ENCODE assay signal across 26 mouse cellular contexts in the genomic region with DNA sequence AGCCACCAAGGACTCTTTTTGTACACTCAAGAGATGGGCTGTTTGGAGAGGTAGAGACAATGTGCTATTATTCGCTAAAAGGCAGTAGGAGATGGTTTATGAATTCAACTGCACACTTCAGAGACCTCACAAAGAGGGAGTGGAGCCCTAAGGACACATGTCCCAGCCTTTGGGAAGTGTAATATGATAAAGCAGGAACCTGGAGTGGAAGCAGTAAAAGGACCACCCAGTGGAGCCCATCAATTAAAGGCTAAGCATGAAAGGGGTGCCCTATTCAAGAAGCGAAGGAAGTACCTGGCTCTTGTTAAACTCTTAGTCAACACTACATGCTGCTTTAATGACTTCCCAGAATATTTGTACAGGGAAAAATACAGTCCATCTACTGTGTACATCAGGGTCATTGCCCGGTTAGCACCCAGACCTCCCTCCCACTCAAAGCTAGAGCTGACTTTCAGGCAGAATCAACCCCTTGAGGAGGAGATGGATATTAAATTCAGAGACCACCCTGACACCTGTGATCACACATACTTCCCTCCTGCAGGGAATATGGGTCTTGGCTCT.
DNase-seq lines count a peak whose midpoint lies in the region; ATAC-seq and TF ChIP-seq lines count a peak whose summit lies in the region.
"Had no signal": no experiment of that assay in that cellular context is flagged by ENCODE, and none has a peak within 500 bp of the region (broad histone marks: within the 10 kb centered on the region; RNA-seq: fewer than 3 reads in every experiment).

No protein-coding gene starts in this region.

- peak; percentile 74 for ATAC-seq in lung, embryonic 14.5 days (ENCODE audit: insufficient read depth)
- ATAC-seq in limb, embryonic 14.5 days (ENCODE audit: low FRiP score, low read depth) = peak; percentile 36; the same call in 1 of the 2 replicates
- no peak for ATAC-seq in forebrain, embryonic 14.5 days
- ATAC-seq: activated CD4-positive, CD25-positive, alpha-beta regulatory T cell, adult 4 months; forebrain, postnatal 0 days; hindbrain, embryonic 16.5 days; lung, postnatal 0 days had no signal

- WGBS in lung, embryonic 14.5 days = 52% methylated on average over 3 of the region's 3 CpGs
- 78% methylated on average over 3 of the region's 3 CpGs for WGBS in embryonic facial prominence, embryonic 10.5 days
- WGBS in limb, embryonic 14.5 days = 37% methylated on average over 3 of the region's 3 CpGs
- 81% methylated on average over 3 of the region's 3 CpGs for WGBS in forebrain, embryonic 14.5 days

- no peak overlapping the region for H3K9ac ChIP-seq in lung, embryonic 14.5 days
- H3K9ac ChIP-seq in limb, embryonic 14.5 days (ENCODE audit: low read depth, low read length, severe bottlenecking) = no peak overlapping the region
- no peak overlapping the region for H3K9ac ChIP-seq in forebrain, embryonic 14.5 days (ENCODE audit: low read length)
- H3K9ac ChIP-seq: forebrain, postnatal 0 days; liver, embryonic 14.5 days; neural tube, embryonic 13.5 days had no signal

- H3K27ac ChIP-seq in lung, embryonic 14.5 days (ENCODE audit: low read depth) = no peak overlapping the region
- H3K27ac ChIP-seq in embryonic facial prominence, embryonic 10.5 days (replicated peaks) = no peak overlapping the region
- H3K27ac ChIP-seq in limb, embryonic 14.5 days (replicated peaks; ENCODE audit: low read depth, low read length) = no peak overlapping the region
- H3K27ac ChIP-seq in forebrain, embryonic 14.5 days (ENCODE audit: low read depth, low read length) = no peak overlapping the region
- H3K27ac ChIP-seq: kidney, postnatal 0 days; liver, embryonic 14.5 days; neural tube, embryonic 13.5 days had no signal

- TF ChIP-seq POLR2A in limb, embryonic 14.5 days (IDR thresholded peaks at IDR 0.05; ENCODE audit: borderline replicate concordance, extremely low read depth, insufficient read depth, insufficient read length) = no peak

- no peaks in the 10 kb centered on the region for H3K36me3 ChIP-seq in lung, embryonic 14.5 days (ENCODE audit: insufficient read depth)
- H3K36me3 ChIP-seq in embryonic facial prominence, embryonic 10.5 days (replicated peaks) = no peaks in the 10 kb centered on the region
- H3K36me3 ChIP-seq in limb, embryonic 14.5 days (ENCODE audit: control insufficient read depth, insufficient read depth, low read length) = no peaks in the 10 kb centered on the region
- no peaks in the 10 kb centered on the region for H3K36me3 ChIP-seq in forebrain, embryonic 14.5 days (ENCODE audit: control insufficient read depth, insufficient read depth, low read length)
- H3K36me3 ChIP-seq: neural tube, embryonic 13.5 days had no signal

- peaks cover 8% of the 10 kb centered on the region; the same call in 1 of the 2 replicates for H3K4me1 ChIP-seq in lung, embryonic 14.5 days (ENCODE audit: insufficient read depth)
- peaks cover 4% of the 10 kb centered on the region for H3K4me1 ChIP-seq in embryonic facial prominence, embryonic 10.5 days
- H3K4me1 ChIP-seq in limb, embryonic 14.5 days (ENCODE audit: control insufficient read depth, insufficient read depth, low read length) = peaks cover 4% of the 10 kb centered on the region
- H3K4me1 ChIP-seq in forebrain, embryonic 14.5 days (ENCODE audit: control insufficient read depth, insufficient read depth, low read length) = no peaks in the 10 kb centered on the region
- H3K4me1 ChIP-seq: neural tube, embryonic 13.5 days had no signal

- H3K4me2 ChIP-seq in lung, embryonic 14.5 days = no peak overlapping the region
- H3K4me2 ChIP-seq in limb, embryonic 14.5 days (replicated peaks; ENCODE audit: low read depth, low read length, severe bottlenecking) = no peak overlapping the region
- no peak overlapping the region for H3K4me2 ChIP-seq in forebrain, embryonic 14.5 days (ENCODE audit: low read length)
- H3K4me2 ChIP-seq: neural tube, embryonic 13.5 days had no signal

- peak; percentile 9 for DNase-seq in embryo, embryonic 11.5 days (ENCODE audit: low read depth, low spot score)
- DNase-seq in embryo, embryonic 11 days = no peak
- DNase-seq in lung, embryonic 14.5 days = peak; percentile 53
- DNase-seq in lung, postnatal 36 days = no peak
- DNase-seq in embryonic facial prominence, embryonic 10.5 days (ENCODE audit: low spot score) = peak; percentile 7
- no peak for DNase-seq in limb, embryonic 14.5 days (ENCODE audit: low spot score)
- no peak for DNase-seq in forebrain, embryonic 14.5 days (ENCODE audit: low spot score)
- DNase-seq: adrenal gland, adult 2 months; adrenal gland, postnatal 36 days; cerebellum, adult 18-20 months; cerebellum, postnatal 10 days; forebrain, postnatal 0 days; gastrocnemius, postnatal 10 days; kidney, adult 18-20 months; kidney, postnatal 4 days; layer of hippocampus, postnatal 36 days; liver; right cerebral cortex, postnatal 4 days; thymus, adult 2 months; thymus, postnatal 4 days had no signal

- H3K9me3 ChIP-seq in lung, embryonic 14.5 days (ENCODE audit: low read depth, low read length) = no peaks in the 10 kb centered on the region
- H3K9me3 ChIP-seq in embryonic facial prominence, embryonic 10.5 days = no peaks in the 10 kb centered on the region
- no peaks in the 10 kb centered on the region for H3K9me3 ChIP-seq in limb, embryonic 14.5 days (ENCODE audit: control insufficient read depth, low read length)
- H3K9me3 ChIP-seq in forebrain, embryonic 14.5 days (replicated peaks; ENCODE audit: control insufficient read depth, low read length) = no peaks in the 10 kb centered on the region
- H3K9me3 ChIP-seq: neural tube, embryonic 13.5 days had no signal

- no peak overlapping the region for H3K4me3 ChIP-seq in lung, embryonic 14.5 days (ENCODE audit: low read depth, low read length)
- no peak overlapping the region for H3K4me3 ChIP-seq in embryonic facial prominence, embryonic 10.5 days
- H3K4me3 ChIP-seq in limb, embryonic 14.5 days (replicated peaks; ENCODE audit: low read length) = no peak overlapping the region
- no peak overlapping the region for H3K4me3 ChIP-seq in forebrain, embryonic 14.5 days (ENCODE audit: low read depth, low read length)
- H3K4me3 ChIP-seq: neural tube, embryonic 13.5 days had no signal

- no peak for TF ChIP-seq CTCF in lung, embryonic 14.5 days (IDR thresholded peaks at IDR 0.05; ENCODE audit: low read depth)

- no peaks in the 10 kb centered on the region for H3K27me3 ChIP-seq in lung, embryonic 14.5 days (ENCODE audit: insufficient read depth, low read length)
- H3K27me3 ChIP-seq in embryonic facial prominence, embryonic 10.5 days (replicated peaks; ENCODE audit: low read depth, poor library complexity, severe bottlenecking) = no peaks in the 10 kb centered on the region
- no peaks in the 10 kb centered on the region for H3K27me3 ChIP-seq in limb, embryonic 14.5 days (ENCODE audit: control insufficient read depth, insufficient read depth, low read length)
- H3K27me3 ChIP-seq in forebrain, embryonic 14.5 days (replicated peaks; ENCODE audit: control insufficient read depth, insufficient read depth, low read length) = no peaks in the 10 kb centered on the region
- H3K27me3 ChIP-seq: neural tube, embryonic 13.5 days had no signal

Comparison
In these comparisons a context has a peak if more than half of its experiments do, and no peak if none do; other contexts are left out.
1. DNase-seq: peak in embryo, embryonic 11.5 days (single experiment), lung, embryonic 14.5 days (single experiment) and embryonic facial prominence, embryonic 10.5 days (single experiment); none in embryo, embryonic 11 days (single experiment), lung, postnatal 36 days (single experiment), limb, embryonic 14.5 days (single experiment) and forebrain, embryonic 14.5 days (single experiment).